Mouse (Mus musculus) adipocyte (in vitro differentiated cells): ENCODE results near the gene Ipo13.

Source experiments
- DNase-seq: peaks from one replicate; pipeline ENCODE4 v3.0.0-alpha.2; 2016; ENCODE audit warnings: low spot score

Gene Ipo13

GRCm38 (mm10) chr4:117882701-117883691, 31.8 kb downstream of the Ipo13 start, which contains the start of gene B4galt2:
TSS of gene B4galt2 (minus strand) at chr4:117883487.
- DNase-seq = no peak

- DNase-seq = no peak
Observed at GRCm38 (mm10) chr4:117878703-117879102, 36.1 kb downstream of the Ipo13 start.

GRCm38 (mm10) chr4:117878301-117878700, 36.5 kb downstream of the Ipo13 start:
- no peak for DNase-seq

- DNase-seq = no peak
Observed at GRCm38 (mm10) chr4:117873615-117874014, 41.2 kb downstream of the Ipo13 start.

GRCm38 (mm10) chr4:117872471-117872886, 42.3 kb downstream of the Ipo13 start, which contains the start of gene Ccdc24:
TSS of gene Ccdc24 (minus strand) at chr4:117872557.
- no peak for DNase-seq

GRCm38 (mm10) chr4:117871787-117872186, 43.0 kb downstream of the Ipo13 start:
- DNase-seq = no peak

GRCm38 (mm10) chr4:117870437-117870836, 44.4 kb downstream of the Ipo13 start:
- DNase-seq = no peak

- no peak for DNase-seq
Observed at GRCm38 (mm10) chr4:117869317-117869716, 45.5 kb downstream of the Ipo13 start.

GRCm38 (mm10) chr4:117867823-117868222, 47.0 kb downstream of the Ipo13 start:
- DNase-seq = no peak

GRCm38 (mm10) chr4:117867000-117867399, 47.8 kb downstream of the Ipo13 start:
- DNase-seq = no peak

GRCm38 (mm10) chr4:117866083-117866482, 48.7 kb downstream of the Ipo13 start:
- peak; percentile 86 for DNase-seq

GRCm38 (mm10) chr4:117862823-117863222, 52.0 kb downstream of the Ipo13 start:
- DNase-seq = no peak

- DNase-seq = no peak
Observed at GRCm38 (mm10) chr4:117860570-117860969, 54.2 kb downstream of the Ipo13 start.

GRCm38 (mm10) chr4:117858794-117859193, 56.0 kb downstream of the Ipo13 start:
- peak; percentile 36 for DNase-seq

- DNase-seq = no peak
Observed at GRCm38 (mm10) chr4:117855146-117855545, 59.7 kb downstream of the Ipo13 start.

GRCm38 (mm10) chr4:117852152-117852868, 62.5 kb downstream of the Ipo13 start:
- no peak for DNase-seq

GRCm38 (mm10) chr4:117850871-117851270, 63.9 kb downstream of the Ipo13 start:
- peak; percentile 76 for DNase-seq

GRCm38 (mm10) chr4:117850176-117850575, 64.6 kb downstream of the Ipo13 start:
- DNase-seq = no peak

- DNase-seq = no peak
Observed at GRCm38 (mm10) chr4:117849506-117849905, 65.3 kb downstream of the Ipo13 start.

- DNase-seq = no peak
Observed at GRCm38 (mm10) chr4:117849063-117849462, 65.7 kb downstream of the Ipo13 start.

- DNase-seq = no peak
Observed at GRCm38 (mm10) chr4:117847011-117847410, 67.8 kb downstream of the Ipo13 start.

- DNase-seq = no peak
Observed at GRCm38 (mm10) chr4:117846261-117846660, 68.5 kb downstream of the Ipo13 start.

GRCm38 (mm10) chr4:117845316-117845715, 69.5 kb downstream of the Ipo13 start:
- DNase-seq = no peak
